Mouse (Mus musculus) stomach, postnatal 0 days (tissue): ENCODE measurements around the gene Gjc3. TPM values are rescaled to one million over a fixed set of nuclear protein-coding genes. Genes with fewer than 3 reads are reported as not detected.

Experiments
- ATAC-seq: fragments of 200-750 bp; cut with Nextera tagmentation; 2 replicates; pipeline ENCODE4 v1.8.0; 2017; ENCODE audit not compliant: low FRiP score, low TSS enrichment
- DNase-seq: peaks from one replicate; pipeline ENCODE4 v3.0.0-alpha.2; 2016; ENCODE audit warnings: low spot score
- H3K27ac ChIP-seq: fragments of 300-500 bp; sonication (generic); replicated peaks from 2 replicates; pipeline ENCODE4 v1.5.1; 2014; ENCODE audit warnings: mild to moderate bottlenecking, control low read depth
- H3K27me3 ChIP-seq: fragments of 300-500 bp; sonication (generic); 2 replicates; pipeline ENCODE4 v1.6.1; 2014; ENCODE audit warnings: low read length; ENCODE audit not compliant: control insufficient read depth, insufficient read depth
- H3K36me3 ChIP-seq: fragments of 300-500 bp; sonication (generic); 2 replicates; pipeline ENCODE4 v1.6.1; 2014; ENCODE audit warnings: low read length, mixed read lengths; ENCODE audit not compliant: control insufficient read depth, insufficient read depth
- H3K4me1 ChIP-seq: fragments of 300-500 bp; sonication (generic); replicated peaks from 2 replicates; pipeline ENCODE4 v1.6.1; 2014; ENCODE audit warnings: antibody characterized with exemption; ENCODE audit not compliant: control insufficient read depth, insufficient read depth
- H3K4me2 ChIP-seq: fragments of 300-500 bp; sonication (generic); replicated peaks from 2 replicates; pipeline ENCODE4 v1.6.1; 2014; ENCODE audit warnings: low read depth, mild to moderate bottlenecking, control low read depth, moderate library complexity
- H3K4me3 ChIP-seq: fragments of 300-500 bp; sonication (generic); 2 replicates; pipeline ENCODE4 v1.5.1; 2014; ENCODE audit warnings: low read depth, low read length, control low read depth
- H3K9ac ChIP-seq: fragments of 300-500 bp; sonication (generic); 2 replicates; pipeline ENCODE4 v1.6.1; 2014; ENCODE audit warnings: mild to moderate bottlenecking, low read length, control low read depth, mixed read lengths
- H3K9me3 ChIP-seq: fragments of 300-500 bp; sonication (generic); 2 replicates; pipeline ENCODE4 v1.6.1; 2016; ENCODE audit warnings: low read length; ENCODE audit not compliant: control insufficient read depth
- CTCF ChIP-seq: IDR thresholded peaks from 2 replicates; pipeline ENCODE4 v1.5.1; 2016; ENCODE audit warnings: antibody characterized with exemption, low read depth, mild to moderate bottlenecking, moderate library complexity
- EP300 ChIP-seq: optimal IDR thresholded peaks from 2 replicates; pipeline ENCODE3; 2016; ENCODE audit warnings: antibody characterized with exemption
- WGBS: fragments of 180-500 bp; shearing (Covaris S2); extraction: QIAGEN DNeasy Blood & Tissue Kit; methylation state at CpG from one replicate; pipeline ENCODE4 v1.1.7; 2014; 5-methylcytosine and 5-hydroxymethylcytosine counted together
- polyA plus RNA-seq: library from polyadenylated mRNA; unstranded; fragments of >200 nt; fragmentation: Nextera tagmentation; extraction: Ambion mirVana; gene quantifications from 2 replicates; pipeline ENCODE4 v1.2.1, GENCODE M21; 2015

Gjc3 gene
- polyA plus RNA-seq, 1 experiment from 2014 or later: 0.92 TPM

GRCm38 (mm10) chr5:137977291-137977690 lies 14.4 kb upstream of the Gjc3 start:
- DNase-seq: no peak
- WGBS: 29% methylated on average over 1 of the region's 1 CpGs

GRCm38 (mm10) chr5:137975434-137975833 lies 12.5 kb upstream of the Gjc3 start:
- Histone ChIP-seq H3K36me3 (no peaks in the 10 kb centered on the region), H3K9ac (no peak overlapping the region), H3K9me3 (no peaks in the 10 kb centered on the region), H3K4me3 (no peak overlapping the region), H3K27me3 (no peaks in the 10 kb centered on the region), H3K4me2 (no peak overlapping the region), H3K27ac (no peak overlapping the region), H3K4me1 (no peaks in the 10 kb centered on the region)
- DNase-seq (no peak), ATAC-seq (no peak)
- WGBS: 37% methylated on average over 1 of the region's 1 CpGs
- TF ChIP-seq EP300 (no peak), CTCF (no peak)

More at GRCm38 (mm10) chr5:137977291-137977690, 14.4 kb upstream of the Gjc3 start:
- Histone ChIP-seq H3K4me3 (no peak overlapping the region), H3K36me3 (no peaks in the 10 kb centered on the region), H3K9ac (no peak overlapping the region), H3K9me3 (no peaks in the 10 kb centered on the region), H3K27me3 (no peaks in the 10 kb centered on the region), H3K4me1 (no peaks in the 10 kb centered on the region), H3K4me2 (no peak overlapping the region), H3K27ac (no peak overlapping the region)
- no peak for ATAC-seq
- TF ChIP-seq EP300: no peak
- TF ChIP-seq CTCF: no peak

GRCm38 (mm10) chr5:137974724-137975123 lies 11.8 kb upstream of the Gjc3 start:
- Histone ChIP-seq H3K9ac (no peak overlapping the region), H3K9me3 (no peaks in the 10 kb centered on the region), H3K4me1 (no peaks in the 10 kb centered on the region), H3K27me3 (no peaks in the 10 kb centered on the region), H3K4me2 (no peak overlapping the region), H3K27ac (no peak overlapping the region), H3K36me3 (no peaks in the 10 kb centered on the region), H3K4me3 (no peak overlapping the region)
- 59% methylated on average over 3 of the region's 3 CpGs for WGBS
- TF ChIP-seq EP300: no peak
- no peak for TF ChIP-seq CTCF
- no peak for DNase-seq
- ATAC-seq: no peak

GRCm38 (mm10) chr5:137973738-137974137 lies 10.8 kb upstream of the Gjc3 start:
- no peaks in the 10 kb centered on the region for H3K9me3 ChIP-seq
- no peak overlapping the region for H3K4me3 ChIP-seq
- no peak overlapping the region for H3K9ac ChIP-seq
- no peaks in the 10 kb centered on the region for H3K27me3 ChIP-seq
- no peak for TF ChIP-seq EP300
- peak; percentile 74 for TF ChIP-seq CTCF
- no peaks in the 10 kb centered on the region for H3K36me3 ChIP-seq
- 52% methylated on average over 3 of the region's 3 CpGs for WGBS
- H3K4me1 ChIP-seq: no peaks in the 10 kb centered on the region
- H3K27ac ChIP-seq: no peak overlapping the region
- no peak overlapping the region for H3K4me2 ChIP-seq
- peak; percentile 19 for DNase-seq
- ATAC-seq: no peak

GRCm38 (mm10) chr5:137973161-137973560 lies 10.3 kb upstream of the Gjc3 start:
- DNase-seq (no peak), ATAC-seq (no peak)
- Histone ChIP-seq H3K4me3 (no peak overlapping the region), H3K27ac (no peak overlapping the region), H3K27me3 (no peaks in the 10 kb centered on the region), H3K4me2 (no peak overlapping the region), H3K9ac (no peak overlapping the region), H3K4me1 (no peaks in the 10 kb centered on the region), H3K36me3 (no peaks in the 10 kb centered on the region), H3K9me3 (no peaks in the 10 kb centered on the region)
- WGBS: 72% methylated on average over 2 of the region's 2 CpGs
- TF ChIP-seq CTCF: peak; percentile 57
- TF ChIP-seq EP300: no peak

- Histone ChIP-seq H3K27me3 (no peaks in the 10 kb centered on the region), H3K9ac (no peak overlapping the region), H3K36me3 (no peaks in the 10 kb centered on the region), H3K4me3 (no peak overlapping the region), H3K9me3 (no peaks in the 10 kb centered on the region), H3K27ac (no peak overlapping the region), H3K4me1 (no peaks in the 10 kb centered on the region), H3K4me2 (no peak overlapping the region)
- no peak for ATAC-seq
- DNase-seq: no peak
- TF ChIP-seq EP300: no peak
- TF ChIP-seq CTCF: no peak
Observed at GRCm38 (mm10) chr5:137966492-137966891, 3.6 kb upstream of the Gjc3 start.
